Mouse (Mus musculus) MEL (cell line): Measurements from ENCODE around the gene Synpo2l. TPM values are rescaled to one million over a fixed set of nuclear protein-coding genes. Genes with fewer than 3 reads are reported as not detected.

Experiments used
- DNase-seq: peaks from one replicate; pipeline ENCODE4 v3.0.0; 2011; ENCODE audit warnings: low read depth, low spot score
- H3K27ac ChIP-seq: 2 replicates; pipeline ENCODE4 v1.5.1; 2012; ENCODE audit warnings: low read depth, mild to moderate bottlenecking, control low read depth, low read length, moderate library complexity; ENCODE audit not compliant: control insufficient read depth
- H3K27me3 ChIP-seq, 2 experiments: fragments of 150-350 bp in 1 of 2; sonication (generic) in 1 of 2; 2 replicates each; pipeline ENCODE4 v1.6.1; 2012; ENCODE audit warnings: low read length in 2 of 2, mild to moderate bottlenecking in 2 of 2, improper control_type of control experiment in 1 of 2, moderate library complexity in 1 of 2; ENCODE audit not compliant: insufficient read depth in 2 of 2, control insufficient read depth in 1 of 2
- H3K36me3 ChIP-seq, 2 experiments: 2 replicates each; pipeline ENCODE4 v1.6.1; 2012 to 2014; ENCODE audit warnings: low read length in 2 of 2, improper control_type of control experiment in 1 of 2, inconsistent platforms in 1 of 2, mild to moderate bottlenecking in 1 of 2; ENCODE audit not compliant: insufficient read depth in 2 of 2, control insufficient read depth in 1 of 2
- H3K4me1 ChIP-seq, 2 experiments: fragments of 150-350 bp in 1 of 2; sonication (generic) in 1 of 2; 2 replicates each; pipeline ENCODE4 v1.6.1; 2012; ENCODE audit warnings: low read length in 2 of 2, improper control_type of control experiment in 1 of 2, mild to moderate bottlenecking in 1 of 2; ENCODE audit not compliant: insufficient read depth in 2 of 2, control insufficient read depth in 1 of 2
- H3K4me3 ChIP-seq, 2 experiments: fragments of 150-350 bp in 1 of 2; sonication (generic) in 1 of 2; 2 replicates each; pipeline ENCODE4 v1.5.1; 2012; ENCODE audit warnings: low read depth in 2 of 2, low read length in 2 of 2, mild to moderate bottlenecking in 2 of 2, moderate library complexity in 2 of 2, control low read depth in 1 of 2, improper control_type of control experiment in 1 of 2; ENCODE audit not compliant: control insufficient read depth in 1 of 2, insufficient read depth in 1 of 2
- H3K79me2 ChIP-seq: 2 replicates; pipeline ENCODE4 v1.6.1; 2012; ENCODE audit warnings: mild to moderate bottlenecking, low read length, moderate library complexity; ENCODE audit not compliant: control insufficient read depth, poor library complexity, insufficient read depth
- H3K9ac ChIP-seq: 2 replicates; pipeline ENCODE4 v1.6.1; 2012; ENCODE audit warnings: low read depth, mild to moderate bottlenecking, control low read depth, low read length, moderate library complexity; ENCODE audit not compliant: control insufficient read depth, poor library complexity, severe bottlenecking
- H3K9me3 ChIP-seq: fragments of 150-350 bp; sonication (generic); replicated peaks from 2 replicates; pipeline ENCODE4 v1.6.1; 2012; ENCODE audit warnings: mild to moderate bottlenecking, low read length, improper control_type of control experiment, moderate library complexity; ENCODE audit not compliant: insufficient read depth
- CHD2 ChIP-seq: IDR thresholded peaks from 2 replicates; pipeline ENCODE4 v1.6.1; 2011; ENCODE audit warnings: low read length, improper control_type of control experiment
- CTCF ChIP-seq, 3 experiments: IDR thresholded peaks in 2 of 3; conservative IDR thresholded peaks in 1 of 3; 2 replicates each; pipeline ENCODE4 v1.5.1; 2011 to 2012; ENCODE audit warnings: low read length in 3 of 3, low read depth in 2 of 3, mild to moderate bottlenecking in 2 of 3, improper control_type of control experiment in 1 of 3, inconsistent platforms in 1 of 3, mixed read lengths in 1 of 3, moderate library complexity in 1 of 3; ENCODE audit not compliant: control insufficient read depth in 1 of 3, insufficient read depth in 1 of 3, poor library complexity in 1 of 3, severe bottlenecking in 1 of 3
- E2F4 ChIP-seq: IDR thresholded peaks from 2 replicates; pipeline ENCODE4 v1.6.1; 2011; ENCODE audit warnings: low read depth, low read length, improper control_type of control experiment, borderline replicate concordance
- ELF1 ChIP-seq: IDR thresholded peaks from 2 replicates; pipeline ENCODE4 v1.6.1; 2014; ENCODE audit warnings: low read depth, mild to moderate bottlenecking, inconsistent platforms, low read length, improper control_type of control experiment, moderate library complexity
- EP300 ChIP-seq, 2 experiments: IDR thresholded peaks; 2 replicates each; pipeline ENCODE4 v1.6.1; 2011; ENCODE audit warnings: improper control_type of control experiment in 2 of 2, low read length in 2 of 2, low read depth in 1 of 2, mild to moderate bottlenecking in 1 of 2
- ETS1 ChIP-seq: IDR thresholded peaks from 2 replicates; pipeline ENCODE4 v1.6.1; 2012; ENCODE audit warnings: low read depth, mild to moderate bottlenecking, inconsistent platforms, low read length, improper control_type of control experiment, moderate library complexity
- GABPA ChIP-seq: IDR thresholded peaks from 2 replicates; pipeline ENCODE4 v1.6.1; 2012; ENCODE audit warnings: low read depth, mild to moderate bottlenecking, inconsistent platforms, low read length, improper control_type of control experiment, moderate library complexity
- HCFC1 ChIP-seq: IDR thresholded peaks from 2 replicates; pipeline ENCODE4 v1.6.1; 2012; ENCODE audit warnings: low read depth, mild to moderate bottlenecking, inconsistent platforms, low read length, improper control_type of control experiment, moderate library complexity
- MAFK ChIP-seq: IDR thresholded peaks from 2 replicates; pipeline ENCODE4 v1.6.1; 2011; ENCODE audit warnings: low read depth, mild to moderate bottlenecking, low read length, improper control_type of control experiment, borderline replicate concordance
- MEF2A ChIP-seq: IDR thresholded peaks from 2 replicates; pipeline ENCODE4 v1.6.1; 2014; ENCODE audit warnings: low read depth, mild to moderate bottlenecking, inconsistent platforms, low read length, improper control_type of control experiment; ENCODE audit not compliant: poor library complexity, insufficient replicate concordance, severe bottlenecking; ENCODE audit errors: extremely low read depth
- MXI1 ChIP-seq: IDR thresholded peaks from 2 replicates; pipeline ENCODE4 v1.6.1; 2011; ENCODE audit warnings: mild to moderate bottlenecking, low read depth, low read length, improper control_type of control experiment
- MYB ChIP-seq: IDR thresholded peaks from 2 replicates; pipeline ENCODE4 v1.6.1; 2011; ENCODE audit warnings: mild to moderate bottlenecking, low read depth, low read length, improper control_type of control experiment
- MYC ChIP-seq: IDR thresholded peaks from 2 replicates; pipeline ENCODE4 v1.6.1; 2011; ENCODE audit warnings: low read depth, mild to moderate bottlenecking, low read length, improper control_type of control experiment, moderate library complexity
- RCOR1 ChIP-seq: IDR thresholded peaks from 2 replicates; pipeline ENCODE4 v1.6.1; 2012; ENCODE audit warnings: low read depth, mild to moderate bottlenecking, inconsistent platforms, low read length, improper control_type of control experiment
- SIN3A ChIP-seq: IDR thresholded peaks from 2 replicates; pipeline ENCODE4 v1.6.1; 2012; ENCODE audit warnings: low read length, improper control_type of control experiment, inconsistent platforms
- TBP ChIP-seq: IDR thresholded peaks from 2 replicates; pipeline ENCODE4 v1.8.0; 2011; ENCODE audit warnings: low read depth, low read length, improper control_type of control experiment
- TCF12 ChIP-seq: IDR thresholded peaks from 2 replicates; pipeline ENCODE4 v1.6.1; 2014; ENCODE audit warnings: low read depth, mild to moderate bottlenecking, inconsistent platforms, low read length, improper control_type of control experiment, moderate library complexity
- polyA plus RNA-seq, 2 experiments: library from polyadenylated mRNA; stranded (reverse) in 1 of 2; unstranded in 1 of 2; fragments of >175 nt in 1 of 2; fragments of >200 nt in 1 of 2; gene quantifications; 2 replicates each; pipeline versions ENCODE4 v1.2.1 to v1.2.4; 2012; ENCODE audit warnings: low replicate concordance in 2 of 2, low read depth in 1 of 2; ENCODE audit not compliant: insufficient read length in 2 of 2, insufficient read depth in 1 of 2, missing spikeins in 1 of 2
- total RNA-seq: library from RNA; depleted of rRNA; stranded (reverse); fragments of 300-350 nt; gene quantifications from 2 replicates; pipeline ENCODE4 v1.2.3, GENCODE M21; 2012

Synpo2l gene
- total and polyA plus RNA-seq, 3 experiments, result 0.04 to 0.06 TPM; not detected in 1

- Histone ChIP-seq H3K36me3 (peaks cover 25 to 40% of the 10 kb centered on the region in 2 experiments), H3K79me2 (no peaks in the 10 kb centered on the region), H3K4me3 (no peak overlapping the region), H3K9ac (no peak overlapping the region), H3K27ac (peak overlapping the region; percentile 32), H3K27me3 (no peaks in the 10 kb centered on the region), H3K9me3 (no peaks in the 10 kb centered on the region), H3K4me1 (peaks cover 10 to 14% of the 10 kb centered on the region in 2 experiments)
- TF ChIP-seq ETS1, result peak; percentile 46; the same call in 1 of the 2 replicates
- 0 out of 2 replicates have a peak, but pooled peaks have one; percentile 34 for TF ChIP-seq SIN3A
- TF ChIP-seq RCOR1, result no peak
- TF ChIP-seq TCF12, result 0 out of 2 replicates have a peak, but pooled peaks have one; percentile 15
- no peak for TF ChIP-seq ELF1
- TF ChIP-seq CHD2, result no peak
- peak; percentile 12 to 28; a peak in 2 of 4 replicates for TF ChIP-seq EP300 (IDR thresholded peaks at IDR 0.05; ENCODE audit: low read depth in 1 of 2, low read length in 2 of 2)
- TF ChIP-seq HCFC1, result peak; percentile 49
- DNase-seq, result peak; percentile 89
These were observed 14.3 kb upstream of the Synpo2l start for GRCm38 (mm10) chr14:20682498-20682897.

GRCm38 (mm10) chr14:20681742-20682141 lies 13.6 kb upstream of the Synpo2l start:
- peaks cover 1% of the 10 kb centered on the region; the same call in 1 of the 2 replicates for H3K79me2 ChIP-seq
- TF ChIP-seq ELF1 (no peak), MYB (no peak), MAFK (peak; percentile 72)
- TF ChIP-seq, all 39 proteins: peak for 1
- DNase-seq, result no peak

DNA sequence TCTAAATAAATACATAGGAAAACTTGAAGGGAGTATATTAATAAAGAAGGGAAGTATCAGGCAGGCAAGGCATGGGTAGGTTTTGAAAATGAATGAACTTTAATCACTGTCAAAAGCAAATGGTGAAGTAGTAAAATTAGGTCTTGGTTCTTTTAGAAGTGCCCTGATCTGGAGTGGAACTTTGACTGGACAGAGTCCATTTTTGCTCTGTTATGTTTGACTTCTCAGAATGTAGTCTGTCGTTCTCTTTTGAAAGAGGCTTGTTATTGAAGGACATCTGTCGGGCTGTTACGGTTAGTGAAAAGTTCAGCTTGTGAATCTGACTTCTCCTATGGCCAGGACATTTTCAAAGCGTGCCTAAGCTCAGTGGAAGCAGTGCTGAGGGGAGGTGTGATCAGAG lies 9.8 kb upstream of the Synpo2l start:
- TF ChIP-seq GABPA, result no peak
- no peak for TF ChIP-seq HCFC1
- TF ChIP-seq TBP, result no peak
- TF ChIP-seq MYC, result no peak
- no peak for TF ChIP-seq E2F4
- no peak for TF ChIP-seq ELF1
- TF ChIP-seq CTCF (IDR thresholded peaks at IDR 0.05 in 2 of 3, conservative IDR thresholded peaks at IDR 0.05 in 1 of 3; ENCODE audit: control insufficient read depth in 1 of 3, insufficient read depth in 1 of 3, low read depth in 2 of 3, low read length in 3 of 3, poor library complexity in 1 of 3, severe bottlenecking in 1 of 3), result no peak
- no peak for TF ChIP-seq MXI1
- TF ChIP-seq MEF2A, result no peak
- no peak for TF ChIP-seq CHD2

More at GRCm38 (mm10) chr14:20681742-20682141, 13.6 kb upstream of the Synpo2l start:
- H3K27ac ChIP-seq, result peak overlapping the region; percentile 32
- peaks cover 25 to 40% of the 10 kb centered on the region in 2 experiments for H3K36me3 ChIP-seq
- H3K4me3 ChIP-seq, result no peak overlapping the region
- H3K9ac ChIP-seq, result no peak overlapping the region
- peaks cover 10 to 14% of the 10 kb centered on the region in 2 experiments for H3K4me1 ChIP-seq
- no peaks in the 10 kb centered on the region for H3K27me3 ChIP-seq
- H3K9me3 ChIP-seq, result no peaks in the 10 kb centered on the region

More for the DNA sequence above, 9.8 kb upstream of the Synpo2l start:
- H3K4me3 ChIP-seq, result no peak overlapping the region
- H3K9me3 ChIP-seq, result no peaks in the 10 kb centered on the region
- H3K36me3 ChIP-seq, result peaks cover 34 to 44% of the 10 kb centered on the region in 2 experiments
- H3K4me1 ChIP-seq, result peaks cover 18 to 23% of the 10 kb centered on the region in 2 experiments
- no peaks in the 10 kb centered on the region for H3K27me3 ChIP-seq
- no peak for DNase-seq
- no peak overlapping the region for H3K9ac ChIP-seq
- no peak overlapping the region for H3K27ac ChIP-seq
- peaks cover 17% of the 10 kb centered on the region for H3K79me2 ChIP-seq
